Comparison of ENCODE assay signal across 16 mouse cellular contexts in the genomic region with DNA sequence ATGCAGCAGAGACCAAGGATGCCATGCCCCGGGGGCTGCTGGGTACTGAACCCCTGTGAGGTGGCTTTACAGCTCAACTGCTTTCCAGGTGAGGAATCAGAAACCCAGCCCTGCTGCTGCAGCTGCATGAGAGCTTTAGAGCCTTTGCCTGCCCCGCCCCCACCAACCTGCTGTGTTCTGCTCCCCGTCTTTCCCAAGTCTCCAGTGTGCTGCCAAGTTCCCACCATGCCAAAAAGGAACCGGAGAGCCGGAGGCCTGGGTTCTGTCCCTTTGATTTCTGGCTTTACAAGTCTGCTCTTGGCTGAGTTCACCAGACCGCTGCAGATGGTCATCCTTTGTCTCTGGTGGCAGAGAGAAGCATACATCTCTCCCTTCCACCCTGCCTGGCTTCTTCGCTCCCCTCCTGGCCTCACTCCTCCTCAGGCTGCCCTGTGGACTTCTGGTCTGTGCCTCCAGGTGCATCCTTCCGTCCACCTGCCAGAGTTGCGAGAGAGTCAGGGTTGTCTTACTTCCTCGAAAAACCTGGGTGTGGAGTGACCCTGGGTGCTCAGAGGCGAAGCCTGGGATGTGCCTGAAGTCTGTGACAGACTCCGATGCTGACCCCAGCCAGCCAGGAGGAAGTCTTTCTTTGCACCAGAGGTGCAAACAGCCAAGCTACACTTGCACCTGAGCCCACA.
DNase-seq lines count a peak whose midpoint lies in the region; ATAC-seq and TF ChIP-seq lines count a peak whose summit lies in the region.
"Had no signal": no experiment of that assay in that cellular context is flagged by ENCODE, and none has a peak within 500 bp of the region (broad histone marks: within the 10 kb centered on the region; RNA-seq: fewer than 3 reads in every experiment).

No protein-coding gene starts in this region.

- intact Hi-C loops in left cerebral cortex, postnatal 4 days (cut with DNase I) = no loop called here

- no peak overlapping the region for H3K4me3 ChIP-seq in thymus, adult 2 months (ENCODE audit: control insufficient read depth, insufficient read depth, low read length)
- H3K4me3 ChIP-seq in stomach, embryonic 16.5 days (replicated peaks; ENCODE audit: low read length) = no peak overlapping the region
- H3K4me3 ChIP-seq: heart, embryonic 13.5 days; midbrain, embryonic 12.5 days had no signal

- H3K9ac ChIP-seq in stomach, embryonic 16.5 days (ENCODE audit: low read length) = no peak overlapping the region
- H3K9ac ChIP-seq: heart, embryonic 13.5 days; midbrain, embryonic 12.5 days had no signal

- no peak for TF ChIP-seq POLR2A in thymus, adult 2 months (IDR thresholded peaks at IDR 0.05; ENCODE audit: control insufficient read depth, extremely low read depth, insufficient read depth, low read length, poor library complexity)

- no peaks in the 10 kb centered on the region for H3K27me3 ChIP-seq in thymus, adult 2 months (ENCODE audit: control insufficient read depth, insufficient read depth, low read length)
- no peaks in the 10 kb centered on the region for H3K27me3 ChIP-seq in stomach, embryonic 16.5 days (ENCODE audit: control insufficient read depth, insufficient read depth, low read length)
- H3K27me3 ChIP-seq: midbrain, embryonic 12.5 days had no signal

- H3K36me3 ChIP-seq in thymus, adult 2 months (ENCODE audit: control insufficient read depth, insufficient read depth, low read length) = no peaks in the 10 kb centered on the region
- H3K36me3 ChIP-seq in stomach, embryonic 16.5 days (ENCODE audit: control insufficient read depth, insufficient read depth, low read length) = no peaks in the 10 kb centered on the region
- H3K36me3 ChIP-seq: heart, embryonic 13.5 days; midbrain, embryonic 12.5 days had no signal

- peaks cover 29% of the 10 kb centered on the region for H3K4me1 ChIP-seq in thymus, adult 2 months (replicated peaks; ENCODE audit: control insufficient read depth, insufficient read depth, low read length)
- H3K4me1 ChIP-seq in stomach, embryonic 16.5 days (ENCODE audit: control insufficient read depth, insufficient read depth, low read length) = no peaks in the 10 kb centered on the region
- H3K4me1 ChIP-seq: midbrain, embryonic 12.5 days had no signal

- no peak overlapping the region for H3K27ac ChIP-seq in thymus, adult 2 months (ENCODE audit: control insufficient read depth, insufficient read depth, low read length)
- H3K27ac ChIP-seq in stomach, embryonic 16.5 days (ENCODE audit: low read length) = no peak overlapping the region
- H3K27ac ChIP-seq: heart, embryonic 13.5 days; midbrain, embryonic 12.5 days had no signal

- no peaks in the 10 kb centered on the region for H3K9me3 ChIP-seq in stomach, embryonic 16.5 days (replicated peaks; ENCODE audit: control insufficient read depth, low read length)
- H3K9me3 ChIP-seq: heart, embryonic 13.5 days; midbrain, embryonic 12.5 days had no signal

- ATAC-seq in stomach, embryonic 16.5 days (ENCODE audit: insufficient read depth, low FRiP score) = peak; percentile 19; the same call in 1 of the 2 replicates

- peak; percentile 20 to 25 for DNase-seq in frontal cortex, postnatal 10 days (ENCODE audit: low spot score in 2 of 2)
- no peak for DNase-seq in frontal cortex, postnatal 36 days (ENCODE audit: low spot score in 2 of 2)
- DNase-seq in left cerebral cortex, postnatal 4 days = peak; percentile 80
- DNase-seq in left cerebral cortex, adult 9 months (ENCODE audit: low spot score in 2 of 2) = no peak
- peak; percentile 31 for DNase-seq in thymus, postnatal 14 days
- no peak for DNase-seq in thymus, adult 2 months
- DNase-seq in adrenal gland, postnatal 36 days = no peak
- DNase-seq: adrenal gland, postnatal 10 days; heart, postnatal 36 days; kidney, postnatal 14 days; lung, adult 18-20 months; lung, postnatal 4 days; thymus, adult 18-20 months had no signal

- H3K4me2 ChIP-seq in stomach, embryonic 16.5 days (ENCODE audit: low read depth, low read length) = no peak overlapping the region
- H3K4me2 ChIP-seq: heart, embryonic 13.5 days; midbrain, embryonic 12.5 days had no signal

- no peak for TF ChIP-seq CTCF in thymus, adult 2 months (IDR thresholded peaks at IDR 0.05; ENCODE audit: borderline replicate concordance, control insufficient read depth, extremely low read depth, insufficient read depth, low read length, poor library complexity)

- WGBS in thymus, adult 2 months = 79% methylated on average over 12 of the region's 12 CpGs
- WGBS in stomach, embryonic 16.5 days = 63% methylated on average over 12 of the region's 12 CpGs

Comparison
In these comparisons a context has a peak if more than half of its experiments do, and no peak if none do; other contexts are left out.
1. DNase-seq: peak in frontal cortex, postnatal 10 days (2 of 2), left cerebral cortex, postnatal 4 days (single experiment) and thymus, postnatal 14 days (single experiment); none in frontal cortex, postnatal 36 days (0 of 2), left cerebral cortex, adult 9 months (0 of 2), thymus, adult 2 months (single experiment) and adrenal gland, postnatal 36 days (0 of 2).